Mouse (Mus musculus) megakaryocyte, embryonic 14.5 days (primary cell): ENCODE data around the gene Trdn. TPM values are rescaled to one million over a fixed set of nuclear protein-coding genes. Genes with fewer than 3 reads are reported as not detected.

ENCODE experiments used
- H3K27me3 ChIP-seq: replicated peaks from 2 replicates; pipeline ENCODE3; 2012; ENCODE audit warnings: inconsistent platforms
- H3K36me3 ChIP-seq: replicated peaks from 2 replicates; pipeline ENCODE3; 2012; ENCODE audit warnings: low read length, inconsistent platforms, mixed read lengths
- H3K4me1 ChIP-seq: 2 replicates; pipeline ENCODE4 v1.6.1; 2012; ENCODE audit warnings: inconsistent platforms
- H3K4me3 ChIP-seq: replicated peaks from 2 replicates; pipeline ENCODE3; 2012; ENCODE audit warnings: moderate library complexity, mild to moderate bottlenecking, inconsistent platforms
- H3K9me3 ChIP-seq: 2 replicates; pipeline ENCODE4 v1.6.1; 2012; ENCODE audit warnings: inconsistent platforms
- FLI1 ChIP-seq: IDR thresholded peaks from 2 replicates; pipeline ENCODE4 v1.6.1; 2012; ENCODE audit warnings: low read length, inconsistent platforms, mixed read lengths
- GATA1 ChIP-seq: IDR thresholded peaks from 3 replicates; pipeline ENCODE4 v1.6.1; 2012; ENCODE audit warnings: mixed read lengths, low read length, inconsistent platforms, borderline replicate concordance
- polyA plus RNA-seq: library from polyadenylated mRNA; stranded (reverse); fragments of >175 nt; gene quantifications from 2 replicates; pipeline ENCODE4 v1.2.3, GENCODE M21; 2012; ENCODE audit warnings: low replicate concordance; ENCODE audit not compliant: insufficient read depth

The Trdn gene
- polyA plus RNA-seq, 1 experiment: not detected

DNA sequence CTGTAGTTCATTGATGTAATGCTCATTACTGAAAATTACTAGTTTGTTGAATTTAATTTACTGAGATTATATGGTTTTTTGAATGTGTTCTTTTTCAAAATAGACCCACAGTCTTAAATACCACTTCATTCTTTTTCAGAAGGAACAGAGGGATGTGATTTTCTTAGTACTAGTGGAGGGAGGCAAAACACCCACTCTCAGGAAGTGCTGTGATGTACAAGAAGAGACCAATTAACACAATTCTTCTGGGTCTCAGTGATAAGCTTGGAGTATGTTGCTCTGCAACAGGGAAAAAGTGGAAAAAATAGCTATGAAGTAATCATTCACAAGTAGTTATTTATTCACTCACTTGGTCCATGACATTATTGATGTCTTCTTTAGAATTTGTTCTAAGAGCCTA lies 286.2 kb downstream of the Trdn start:
- Histone ChIP-seq H3K4me1 (no peaks in the 10 kb centered on the region), H3K4me3 (no peak overlapping the region), H3K36me3 (no peaks in the 10 kb centered on the region), H3K9me3 (no peaks in the 10 kb centered on the region), H3K27me3 (no peaks in the 10 kb centered on the region)
- TF ChIP-seq FLI1 (no peak), GATA1 (no peak)

DNA sequence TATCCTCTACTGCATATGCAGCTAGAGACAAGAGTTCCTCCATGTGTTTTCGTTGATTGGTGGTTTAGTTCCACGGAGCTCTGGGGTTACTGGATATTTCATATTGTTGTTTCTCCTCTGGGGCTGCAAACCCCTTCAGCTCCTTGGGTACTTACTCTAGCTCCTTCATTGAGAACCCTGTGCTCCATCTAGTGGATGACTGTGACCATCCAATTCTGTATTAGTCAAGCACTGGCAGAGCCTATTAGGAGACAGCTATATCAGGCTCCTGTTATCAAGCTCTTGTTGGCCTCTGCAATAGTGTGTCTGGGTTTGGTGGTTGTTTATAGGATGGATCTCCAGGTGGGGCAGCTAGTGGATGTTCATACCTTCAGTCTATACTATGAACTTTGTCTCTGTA lies 290.2 kb downstream of the Trdn start:
- no peaks in the 10 kb centered on the region for H3K27me3 ChIP-seq
- H3K4me1 ChIP-seq: no peaks in the 10 kb centered on the region
- TF ChIP-seq FLI1 (no peak), GATA1 (no peak)
- H3K9me3 ChIP-seq: no peaks in the 10 kb centered on the region
- no peak overlapping the region for H3K4me3 ChIP-seq
- H3K36me3 ChIP-seq: no peaks in the 10 kb centered on the region

DNA sequence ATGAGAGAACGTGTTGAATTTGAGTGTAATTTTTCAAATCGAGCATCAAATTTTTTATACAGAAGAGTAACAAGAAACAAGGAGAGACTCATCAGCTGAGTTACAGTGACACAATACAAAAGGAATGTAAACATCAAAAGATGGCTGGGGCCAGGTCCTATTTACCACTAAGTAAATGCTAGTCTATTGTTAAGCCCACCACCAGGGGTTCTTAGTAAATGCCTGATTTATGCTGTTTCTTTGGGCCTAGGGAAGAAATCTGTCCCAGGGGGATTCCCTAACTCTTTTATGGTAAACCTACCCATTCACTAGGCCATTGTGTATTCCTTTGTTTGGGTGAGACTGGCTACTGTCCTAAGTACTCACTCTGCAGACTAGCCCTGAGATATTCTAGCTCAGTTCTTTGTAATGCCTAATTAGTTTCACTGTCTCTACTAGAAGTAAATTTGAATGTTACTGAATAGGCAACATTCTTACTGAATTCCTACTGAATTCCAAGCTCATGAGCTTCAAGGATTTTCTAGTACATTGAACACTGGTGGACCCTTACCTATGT lies 295.2 kb downstream of the Trdn start:
- no peak for TF ChIP-seq GATA1
- no peak for TF ChIP-seq FLI1
- Histone ChIP-seq H3K9me3 (no peaks in the 10 kb centered on the region), H3K36me3 (no peaks in the 10 kb centered on the region), H3K4me3 (no peak overlapping the region), H3K4me1 (no peaks in the 10 kb centered on the region), H3K27me3 (no peaks in the 10 kb centered on the region)

Other genes starting within 250 kb of the Trdn start
- not detected in 2 replicates for gene Nkain2, start 190.1 kb upstream of the Trdn start, polyA plus RNA-seq